Mouse (Mus musculus) retina, adult 2 months (tissue): ENCODE measurements around the gene Hdgf.

Experiments used
- DNase-seq: peaks from one replicate; pipeline ENCODE4 v3.0.0-alpha.2; 2012; ENCODE audit warnings: low read depth, low spot score

The Hdgf gene

DNA sequence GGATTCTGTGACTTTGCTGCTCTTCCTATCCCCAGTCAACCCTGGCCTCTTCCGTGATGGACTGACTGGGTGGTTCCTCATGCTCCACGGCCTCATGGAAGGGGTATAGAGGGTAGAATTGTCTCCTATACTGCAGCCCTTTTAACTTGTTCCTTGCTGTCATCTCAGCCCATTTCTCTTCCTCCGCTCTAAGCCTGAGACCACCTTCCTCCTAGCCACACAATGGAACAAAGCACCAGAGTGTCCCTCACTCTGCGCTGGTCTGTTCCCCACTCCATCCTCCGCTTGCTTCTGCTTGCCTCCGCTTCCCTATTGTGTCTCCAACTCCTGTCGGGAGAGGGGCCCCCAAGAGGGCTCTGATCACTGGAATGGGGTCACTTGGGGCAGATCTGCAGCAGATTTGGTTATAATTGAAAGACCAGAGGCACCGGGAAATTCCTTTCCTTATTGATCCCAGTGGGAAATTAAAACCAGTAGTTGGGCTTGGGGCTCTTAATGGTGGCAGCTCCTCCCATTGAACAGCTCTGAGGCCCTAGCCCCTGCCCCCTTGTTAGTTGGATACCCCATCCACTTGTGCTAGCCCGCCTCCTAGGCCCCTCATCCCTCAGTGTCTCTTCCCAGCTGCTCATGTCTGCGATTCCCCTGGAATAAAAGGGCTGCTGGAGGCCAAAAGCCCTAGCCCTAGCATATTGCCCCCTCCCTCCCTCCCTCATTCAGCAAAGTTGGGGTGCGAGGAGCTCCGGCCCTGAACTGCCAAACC, 39.8 kb downstream of the Hdgf start:
- no peak for DNase-seq

GRCm38 (mm10) chr3:87946541-87946860, 40.4 kb downstream of the Hdgf start:
- DNase-seq: no peak

GRCm38 (mm10) chr3:87947056-87947810, 41.1 kb downstream of the Hdgf start:
- no peak for DNase-seq

DNA sequence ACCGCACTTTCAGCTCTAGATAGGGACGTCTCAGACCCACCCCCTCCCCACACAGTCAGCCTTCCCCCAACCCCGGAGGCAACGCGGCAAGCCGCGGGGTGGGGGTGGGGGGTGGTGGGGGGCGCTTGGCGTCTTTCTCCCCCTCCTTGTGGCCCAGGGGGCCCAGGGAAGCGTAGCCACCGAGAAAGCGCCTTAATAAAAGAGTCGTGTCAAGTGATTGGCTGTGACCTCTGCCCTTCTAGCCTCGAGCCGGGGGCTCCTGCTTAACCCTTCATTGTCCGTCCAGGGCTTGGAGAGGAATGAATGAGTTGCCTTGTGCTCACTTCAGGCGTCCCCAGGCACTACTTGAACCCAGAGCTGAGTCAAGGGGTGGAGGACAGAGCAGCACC, 41.7 kb downstream of the Hdgf start:
- no peak for DNase-seq

GRCm38 (mm10) chr3:87948378-87949265, 42.5 kb downstream of the Hdgf start, which contains the start of gene Crabp2:
Gene Crabp2 (plus strand): TSS chr3:87948666.
- DNase-seq: no peak

GRCm38 (mm10) chr3:87949266-87949954, 43.3 kb downstream of the Hdgf start:
- no peak for DNase-seq

DNA sequence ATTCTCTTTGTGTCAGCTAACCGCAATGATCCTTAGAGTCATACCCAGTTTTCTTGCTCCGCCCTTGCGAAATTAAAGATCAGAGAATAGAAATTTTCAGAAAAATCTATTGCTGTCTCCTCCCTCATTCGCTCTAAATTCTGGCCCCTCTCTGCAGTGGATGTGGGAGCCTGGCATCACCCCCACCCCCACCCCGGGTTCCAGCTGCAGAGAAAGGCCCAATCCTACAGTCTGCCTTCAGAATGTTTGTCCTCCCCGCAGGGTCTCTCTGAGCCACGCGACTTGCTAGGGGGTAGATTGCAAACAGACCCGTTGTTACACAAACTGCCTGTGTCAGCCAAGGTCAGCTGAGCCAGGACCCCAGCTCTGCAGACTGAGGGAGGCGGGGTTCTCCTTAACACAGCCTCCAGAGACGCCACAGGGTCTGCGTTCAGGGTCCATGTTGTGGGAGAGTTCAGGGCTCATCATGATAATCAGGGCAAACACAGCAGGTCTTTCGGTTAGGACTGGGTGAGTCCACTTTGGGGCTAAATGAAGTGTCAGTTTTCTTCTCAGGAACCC, 43.9 kb downstream of the Hdgf start:
- no peak for DNase-seq

DNA sequence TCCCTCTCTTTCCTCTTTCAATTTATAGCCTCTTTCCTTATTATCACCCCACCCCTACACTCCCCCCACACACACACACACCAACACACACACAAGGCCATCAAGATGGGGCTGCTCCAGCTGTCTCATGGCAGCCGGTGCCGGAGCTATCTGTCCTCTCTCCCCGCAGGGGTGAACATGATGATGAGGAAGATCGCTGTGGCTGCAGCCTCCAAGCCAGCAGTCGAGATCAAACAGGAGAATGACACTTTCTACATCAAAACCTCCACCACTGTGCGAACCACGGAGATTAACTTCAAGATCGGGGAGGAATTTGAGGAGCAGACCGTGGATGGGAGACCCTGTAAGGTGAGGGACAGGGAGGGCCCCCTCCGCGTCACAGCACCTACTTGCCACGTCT, 45.8 kb downstream of the Hdgf start:
- DNase-seq: no peak

GRCm38 (mm10) chr3:87952440-87952839, 46.3 kb downstream of the Hdgf start:
- DNase-seq: no peak

DNA sequence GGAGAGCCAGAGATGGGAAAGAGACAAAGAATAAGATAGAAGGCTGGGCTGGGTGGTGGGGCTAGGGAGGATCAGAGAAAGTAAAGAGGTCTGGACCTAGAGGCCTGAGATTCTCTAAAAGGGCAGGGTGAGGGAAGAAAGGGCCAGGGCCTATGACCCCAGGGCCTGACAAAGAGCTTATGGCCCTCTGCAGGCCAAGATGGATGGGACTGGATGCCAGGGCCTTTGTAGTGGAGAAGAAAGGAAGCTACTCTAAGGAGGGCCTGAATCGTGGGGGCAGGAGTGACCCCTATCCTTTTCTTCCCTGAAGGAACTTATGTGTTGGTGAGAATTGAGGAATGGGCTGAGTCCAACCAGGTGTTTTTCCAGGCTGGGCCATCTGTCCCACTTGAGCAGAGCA, 51.9 kb downstream of the Hdgf start:
- no peak for DNase-seq

GRCm38 (mm10) chr3:87958476-87958875, 52.4 kb downstream of the Hdgf start:
- DNase-seq: no peak

GRCm38 (mm10) chr3:87958967-87959366, 52.8 kb downstream of the Hdgf start:
- DNase-seq: no peak

GRCm38 (mm10) chr3:87959371-87959770, 53.2 kb downstream of the Hdgf start:
- DNase-seq: no peak

DNA sequence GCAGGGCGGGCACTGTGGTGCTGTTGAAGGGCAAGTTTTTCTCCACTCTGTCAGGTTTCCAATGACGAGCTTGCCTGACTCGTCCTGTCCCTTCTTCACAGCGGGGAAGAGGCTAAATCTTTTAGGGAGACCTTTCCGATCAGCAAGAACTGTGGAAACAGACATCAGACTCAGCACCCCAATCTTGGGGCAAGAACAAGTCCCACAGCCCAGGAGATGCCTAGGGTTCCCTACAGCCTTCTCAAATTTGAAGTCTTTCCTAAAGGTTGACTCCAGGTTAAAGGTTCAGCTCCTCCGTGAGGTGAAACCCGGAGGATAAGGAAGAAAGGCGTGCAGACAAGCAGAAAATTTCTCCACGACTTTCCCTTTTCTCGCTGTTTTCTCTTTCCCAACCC, 54.1 kb downstream of the Hdgf start:
- DNase-seq: no peak

DNA sequence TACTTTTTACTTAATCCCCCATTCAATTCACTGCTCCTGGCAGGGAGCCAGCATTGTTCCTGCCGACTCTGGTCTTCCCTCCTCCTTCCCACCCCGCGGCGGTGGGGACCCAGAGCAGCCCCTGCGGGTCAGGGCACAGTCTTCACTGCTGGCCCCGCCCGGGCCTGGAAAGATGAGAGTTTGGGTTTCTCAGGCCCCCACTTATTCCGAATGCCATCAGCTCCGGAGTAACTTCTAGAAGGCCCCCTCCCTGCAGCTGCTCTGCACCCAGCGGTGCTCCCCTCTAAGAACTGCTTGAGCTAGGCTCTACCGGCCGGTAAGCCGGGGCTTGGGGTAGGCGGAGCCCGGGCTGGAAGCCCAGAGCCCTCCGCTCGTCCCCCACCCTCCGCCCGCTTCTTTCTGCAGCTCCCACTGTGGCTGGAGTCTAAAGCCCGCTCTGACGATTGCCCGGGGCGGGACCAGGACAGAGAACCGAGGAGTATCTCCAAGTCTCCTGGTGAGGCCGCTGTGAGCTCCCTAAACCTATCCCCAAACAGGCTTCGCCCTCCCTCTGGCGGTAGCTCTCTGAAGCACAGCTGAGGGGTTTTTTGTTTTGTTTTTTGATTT, 54.6 kb downstream of the Hdgf start:
- DNase-seq: peak; percentile 58
